Mouse (Mus musculus): ENCODE measurements around the gene Edf1.

DNA sequence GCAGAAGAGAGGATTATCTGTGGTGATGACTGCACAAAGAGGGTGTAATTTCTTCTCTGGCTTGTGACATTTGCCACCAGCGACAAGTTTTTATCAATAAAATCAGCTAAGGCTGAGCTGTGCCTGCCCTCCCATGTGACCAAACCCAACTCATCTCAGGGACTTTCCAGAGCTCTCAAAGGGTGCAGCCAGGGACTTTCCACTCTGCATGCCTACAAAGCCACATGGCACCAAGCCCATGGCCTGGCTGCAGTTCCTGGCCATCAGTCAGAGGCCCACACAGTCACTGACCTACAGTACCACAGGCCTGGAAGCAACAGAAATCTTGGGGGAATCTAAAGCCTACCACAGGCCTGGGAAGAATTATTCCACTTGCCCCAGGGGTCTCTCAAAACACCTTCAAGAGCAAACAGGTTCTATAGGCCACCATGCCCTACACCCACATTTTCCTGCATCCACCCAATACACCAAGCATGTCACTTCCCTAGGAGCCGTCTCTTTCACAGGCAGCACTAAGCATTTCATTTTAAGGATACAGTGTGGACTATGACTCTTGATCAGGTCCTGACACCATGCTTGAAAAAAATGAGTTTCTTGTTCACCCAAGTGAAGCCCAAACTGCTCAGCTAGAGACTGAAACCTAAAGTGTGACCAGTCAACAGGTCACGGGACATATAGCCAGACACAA lies 23.3 kb upstream of the Edf1 start:
- TF ChIP-seq CTCF (IDR thresholded peaks at IDR 0.05; ENCODE audit: extremely low read depth, insufficient read length, insufficient replicate concordance, low read depth, low read length) (no peak), POLR2A (IDR thresholded peaks at IDR 0.05; ENCODE audit: low read depth, low read length) (peak; percentile 33; the same call in 1 of the 2 replicates)

Data from small intestine, adult 2 months (tissue).